Mouse (Mus musculus) limb, embryonic 13.5 days (tissue): ENCODE measurements around the gene Smarce1. TPM values are rescaled to one million over a fixed set of nuclear protein-coding genes. Genes with fewer than 3 reads are reported as not detected.
"Not testable (repeated sequence)": the region's sequence is repeated elsewhere in the genome, so short reads cannot be mapped to it uniquely, and the experiment has no call there.

Experiments used
- ATAC-seq: fragments of 200-750 bp; cut with Nextera tagmentation; 2 replicates; pipeline ENCODE4 v1.8.0; 2017; ENCODE audit warnings: low read depth, moderate number of reproducible peaks, moderate TSS enrichment; ENCODE audit not compliant: low FRiP score
- H3K27ac ChIP-seq: fragments of 300-500 bp; sonication (generic); 2 replicates; pipeline ENCODE4 v1.5.1; 2015; ENCODE audit warnings: inconsistent platforms, mild to moderate bottlenecking, moderate library complexity
- H3K27me3 ChIP-seq: fragments of 300-500 bp; sonication (generic); 2 replicates; pipeline ENCODE4 v1.6.1; 2015; ENCODE audit warnings: mild to moderate bottlenecking, inconsistent platforms
- H3K36me3 ChIP-seq: fragments of 300-500 bp; sonication (generic); 2 replicates; pipeline ENCODE4 v1.6.1; 2015; ENCODE audit warnings: inconsistent platforms, mild to moderate bottlenecking, moderate library complexity
- H3K4me1 ChIP-seq: fragments of 300-500 bp; sonication (generic); 2 replicates; pipeline ENCODE4 v1.6.1; 2015; ENCODE audit warnings: inconsistent platforms
- H3K4me2 ChIP-seq: fragments of 300-500 bp; sonication (generic); replicated peaks from 2 replicates; pipeline ENCODE4 v1.6.1; 2015; ENCODE audit warnings: inconsistent platforms, mild to moderate bottlenecking, moderate library complexity
- H3K4me3 ChIP-seq: fragments of 300-500 bp; sonication (generic); 2 replicates; pipeline ENCODE4 v1.5.1; 2015; ENCODE audit warnings: moderate library complexity, mild to moderate bottlenecking, inconsistent platforms
- H3K9ac ChIP-seq: fragments of 300-500 bp; sonication (generic); 2 replicates; pipeline ENCODE4 v1.6.1; 2015; ENCODE audit warnings: mild to moderate bottlenecking, inconsistent platforms
- H3K9me3 ChIP-seq: fragments of 300-500 bp; sonication (generic); 2 replicates; pipeline ENCODE4 v1.6.1; 2016; ENCODE audit warnings: inconsistent platforms
- WGBS: fragments of 180-500 bp; shearing (Covaris S2); methylation state at CpG from one replicate; pipeline ENCODE4 v1.1.7; 2015; 5-methylcytosine and 5-hydroxymethylcytosine counted together
- polyA plus RNA-seq: library from polyadenylated mRNA; unstranded; fragments of >200 nt; fragmentation: Nextera tagmentation; extraction: Ambion mirVana; gene quantifications from 2 replicates; pipeline ENCODE4 v1.2.1, GENCODE M21; 2015

The Smarce1 gene
- polyA plus RNA-seq, 1 experiment from 2014 or later = 327 TPM

GRCm38 (mm10) chr11:99250241-99250640 is 19.4 kb upstream of the Smarce1 start:
- no peak overlapping the region for H3K9ac ChIP-seq
- WGBS = 59% methylated on average over 5 of the region's 5 CpGs
- no peak overlapping the region for H3K4me2 ChIP-seq
- ATAC-seq = no peak
- H3K27me3 ChIP-seq = no peaks in the 10 kb centered on the region
- peak overlapping the region; percentile 15; the same call in 1 of the 2 replicates for H3K27ac ChIP-seq
- H3K36me3 ChIP-seq = no peaks in the 10 kb centered on the region
- no peaks in the 10 kb centered on the region for H3K9me3 ChIP-seq
- H3K4me1 ChIP-seq = no peaks in the 10 kb centered on the region
- H3K4me3 ChIP-seq = no peak overlapping the region

GRCm38 (mm10) chr11:99249115-99249514 is 18.3 kb upstream of the Smarce1 start:
- H3K9ac ChIP-seq = no peak overlapping the region
- H3K4me3 ChIP-seq = no peak overlapping the region
- 61% methylated on average over 4 of the region's 4 CpGs for WGBS
- H3K36me3 ChIP-seq = no peaks in the 10 kb centered on the region
- H3K27ac ChIP-seq = no peak overlapping the region
- no peak overlapping the region for H3K4me2 ChIP-seq
- no peaks in the 10 kb centered on the region for H3K27me3 ChIP-seq
- no peak for ATAC-seq
- H3K9me3 ChIP-seq = no peaks in the 10 kb centered on the region
- H3K4me1 ChIP-seq = peaks cover under 1% of the 10 kb centered on the region; the same call in 1 of the 2 replicates

DNA sequence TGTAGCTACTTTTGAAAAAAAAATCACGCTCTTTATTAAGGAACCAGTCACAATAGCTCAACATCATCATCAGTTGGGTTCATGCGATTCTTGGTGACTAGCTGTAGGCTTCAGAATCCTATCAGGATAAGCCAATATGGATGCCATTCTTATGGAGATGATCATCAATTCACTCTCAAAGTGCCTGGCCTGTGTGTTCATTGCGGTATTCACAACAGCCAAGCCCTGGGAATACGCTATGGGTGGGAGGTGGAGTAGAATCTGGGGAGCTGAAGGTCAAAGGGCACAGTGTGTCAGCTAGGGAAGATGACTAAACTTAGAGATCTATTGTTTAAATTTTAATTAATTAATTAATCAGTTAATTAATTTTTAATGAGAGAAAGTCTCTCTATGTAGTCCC is 17.1 kb upstream of the Smarce1 start:
- H3K4me2 ChIP-seq = no peak overlapping the region
- H3K36me3 ChIP-seq = no peaks in the 10 kb centered on the region
- no peak overlapping the region for H3K4me3 ChIP-seq
- H3K9me3 ChIP-seq = no peaks in the 10 kb centered on the region
- peaks cover 6% of the 10 kb centered on the region for H3K4me1 ChIP-seq
- no peak overlapping the region for H3K27ac ChIP-seq
- no peaks in the 10 kb centered on the region for H3K27me3 ChIP-seq
- 92% methylated on average over 4 of the region's 4 CpGs for WGBS
- ATAC-seq = no peak
- H3K9ac ChIP-seq = no peak overlapping the region

- not testable (repeated sequence) for H3K36me3 ChIP-seq, ATAC-seq, H3K4me2 ChIP-seq, H3K27me3 ChIP-seq, H3K4me3 ChIP-seq, H3K4me1 ChIP-seq, H3K9me3 ChIP-seq, H3K9ac ChIP-seq, H3K27ac ChIP-seq
- WGBS = 49% methylated on average over 3 of the region's 3 CpGs
These were observed 13.7 kb upstream of the Smarce1 start for GRCm38 (mm10) chr11:99244519-99244918.

DNA sequence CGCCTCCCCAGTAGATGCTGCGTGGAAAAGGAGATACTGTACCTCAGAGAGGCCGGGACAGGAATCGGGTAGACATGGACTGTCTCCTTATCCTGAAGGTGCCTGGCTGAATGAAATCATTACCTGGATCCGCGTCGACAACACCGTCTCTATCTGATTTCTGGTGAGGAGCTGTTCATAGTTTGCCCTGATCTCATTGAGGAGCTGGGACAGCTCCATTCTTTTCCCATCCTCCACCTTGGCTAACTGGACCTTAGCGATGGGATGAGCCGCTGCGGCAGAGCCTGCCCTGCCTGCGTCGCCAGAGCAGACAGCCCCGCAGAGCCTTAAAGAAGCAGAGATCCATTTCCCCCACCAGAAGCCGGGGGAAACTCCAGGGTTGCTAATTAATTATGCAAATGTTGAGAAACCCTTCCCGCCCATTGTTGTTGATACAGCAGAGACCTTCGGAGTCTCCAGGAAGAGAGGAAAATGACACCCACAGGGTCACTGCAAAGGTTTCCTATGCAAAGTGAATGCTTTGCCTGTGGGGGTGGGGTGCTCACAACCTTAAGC is 13.1 kb upstream of the Smarce1 start, which contains the start of gene Krt222:
Gene Krt222, minus strand, starts transcription at position 266 of the 555 bp plus-strand sequence.
- H3K4me3 ChIP-seq = peak within 1 kb of the TSS; percentile 27
- no peak for ATAC-seq
- H3K4me2 ChIP-seq = peak within 1 kb of the TSS; percentile 57
- H3K4me1 ChIP-seq = peaks cover 6% of the 10 kb centered on the region
- 4% methylated on average over 17 of the region's 17 CpGs for WGBS
- no peak within 1 kb of the TSS for H3K27ac ChIP-seq
- no peaks in the 10 kb centered on the region for H3K36me3 ChIP-seq
- H3K9me3 ChIP-seq = no peaks in the 10 kb centered on the region
- peak within 1 kb of the TSS; percentile 56 for H3K9ac ChIP-seq
- no peaks in the 10 kb centered on the region for H3K27me3 ChIP-seq

- H3K9ac ChIP-seq = peak overlapping the region; percentile 56; the same call in 1 of the 2 replicates
- no peak for ATAC-seq
- no peaks in the 10 kb centered on the region for H3K27me3 ChIP-seq
- no peaks in the 10 kb centered on the region for H3K36me3 ChIP-seq
- H3K27ac ChIP-seq = no peak overlapping the region
- H3K4me2 ChIP-seq = peak overlapping the region; percentile 57
- H3K4me1 ChIP-seq = peaks cover 9% of the 10 kb centered on the region
- peak overlapping the region; percentile 27 for H3K4me3 ChIP-seq
- H3K9me3 ChIP-seq = no peaks in the 10 kb centered on the region
- 32% methylated on average over 3 of the region's 3 CpGs for WGBS
These were observed 12.5 kb upstream of the Smarce1 start for GRCm38 (mm10) chr11:99243200-99243819.

DNA sequence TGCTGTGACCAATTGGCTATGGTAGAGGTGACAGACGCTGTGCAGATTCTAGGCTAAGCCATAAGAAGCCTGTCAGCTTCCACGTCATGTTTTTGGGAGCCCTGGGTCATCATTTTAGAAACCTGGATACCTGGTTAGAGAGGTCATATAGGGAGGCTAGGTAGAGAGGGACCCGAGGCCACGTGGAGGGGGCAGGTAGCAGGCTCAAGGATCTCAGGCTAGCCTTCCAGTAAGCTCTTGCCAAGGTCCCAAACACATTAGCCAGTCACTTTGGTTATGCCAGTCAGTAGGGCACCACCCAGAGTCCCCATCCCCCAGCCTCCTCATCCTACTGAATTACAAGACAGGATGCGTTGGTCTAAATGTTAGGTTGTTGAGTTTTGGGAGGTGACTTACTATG is 11.2 kb upstream of the Smarce1 start:
- H3K4me1 ChIP-seq = peaks cover 9% of the 10 kb centered on the region
- no peak for ATAC-seq
- H3K36me3 ChIP-seq = no peaks in the 10 kb centered on the region
- no peak overlapping the region for H3K9ac ChIP-seq
- H3K9me3 ChIP-seq = no peaks in the 10 kb centered on the region
- no peak overlapping the region for H3K27ac ChIP-seq
- 74% methylated on average over 5 of the region's 5 CpGs for WGBS
- H3K27me3 ChIP-seq = no peaks in the 10 kb centered on the region
- no peak overlapping the region for H3K4me2 ChIP-seq
- H3K4me3 ChIP-seq = no peak overlapping the region

DNA sequence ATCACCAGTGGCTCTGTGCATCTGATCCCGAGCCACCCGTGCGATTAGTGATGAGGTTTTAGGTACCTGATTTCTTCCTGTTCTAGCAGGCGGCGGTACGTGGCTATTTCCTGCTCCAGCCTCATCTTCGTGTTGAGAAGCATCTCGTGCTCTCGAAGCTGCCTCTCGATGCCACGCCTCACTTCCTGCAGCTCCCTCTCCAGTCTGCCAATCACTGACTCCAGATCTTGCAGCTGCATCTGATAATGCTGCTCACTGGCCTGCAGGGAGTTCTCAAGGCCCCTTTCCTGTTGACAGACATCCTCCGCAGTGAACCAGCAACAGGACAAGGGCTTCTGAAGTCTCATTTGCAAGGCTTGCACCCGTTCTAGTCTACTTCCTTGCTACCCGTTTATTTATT is 7.7 kb upstream of the Smarce1 start:
- H3K27ac ChIP-seq = no peak overlapping the region

DNA sequence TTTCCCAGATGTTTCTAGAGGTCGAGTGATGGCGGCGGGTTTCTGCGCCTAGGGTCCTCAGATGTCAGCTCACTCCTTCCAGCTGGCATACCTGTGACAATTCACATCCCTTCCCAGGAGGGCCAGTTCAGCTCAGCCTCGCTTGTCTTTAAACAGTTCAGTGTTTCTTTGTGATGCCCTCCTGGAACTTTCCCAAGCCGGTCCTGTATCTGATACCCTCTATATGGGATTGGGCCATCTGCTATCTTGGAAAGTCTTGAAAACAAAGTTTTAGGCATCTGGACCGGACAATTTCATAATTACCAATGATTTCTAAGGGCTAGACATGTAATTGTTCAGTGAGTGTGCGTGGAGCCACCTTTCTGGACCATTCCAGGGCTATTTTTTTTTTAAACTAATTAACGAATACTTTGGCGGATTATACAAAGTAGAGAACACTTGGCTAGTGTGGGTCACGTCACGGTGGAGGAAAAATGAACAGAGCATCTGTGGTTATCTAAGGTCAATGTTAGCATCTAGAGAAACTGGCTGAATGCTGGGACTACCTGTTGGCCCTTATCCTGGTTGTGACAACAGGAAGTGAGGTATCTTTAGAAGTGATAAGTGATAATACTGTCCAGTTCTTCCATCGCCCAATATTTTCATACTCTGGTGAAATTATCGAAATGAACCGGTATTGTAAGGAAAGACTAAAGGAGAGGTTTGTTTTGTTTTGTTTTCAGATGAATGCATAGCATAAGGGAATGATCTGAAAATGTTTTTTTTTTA is 416 bp upstream of the Smarce1 start:
- 21% methylated on average over 15 of the region's 15 CpGs for WGBS
- peaks cover 17% of the 10 kb centered on the region for H3K36me3 ChIP-seq
- H3K4me2 ChIP-seq = peak overlapping the region; percentile 78
- H3K27ac ChIP-seq = peak overlapping the region; percentile 99
- no peaks in the 10 kb centered on the region for H3K27me3 ChIP-seq
- peaks cover 25% of the 10 kb centered on the region for H3K4me1 ChIP-seq
- H3K9me3 ChIP-seq = no peaks in the 10 kb centered on the region
- peak overlapping the region; percentile 82 for H3K4me3 ChIP-seq
- no peak; the same call in 1 of the 2 replicates for ATAC-seq
- peak overlapping the region; percentile 99 for H3K9ac ChIP-seq

More for the DNA sequence above, 7.7 kb upstream of the Smarce1 start:
- Histone ChIP-seq H3K4me2 (no peak overlapping the region), H3K36me3 (no peaks in the 10 kb centered on the region), H3K4me1 (0 out of 2 replicates have a peak, but pooled peaks cover 3% of the 10 kb centered on the region), H3K9ac (no peak overlapping the region), H3K9me3 (no peaks in the 10 kb centered on the region), H3K27me3 (no peaks in the 10 kb centered on the region), H3K4me3 (no peak overlapping the region)
- ATAC-seq = no peak
- WGBS = 54% methylated on average over 14 of the region's 14 CpGs

DNA sequence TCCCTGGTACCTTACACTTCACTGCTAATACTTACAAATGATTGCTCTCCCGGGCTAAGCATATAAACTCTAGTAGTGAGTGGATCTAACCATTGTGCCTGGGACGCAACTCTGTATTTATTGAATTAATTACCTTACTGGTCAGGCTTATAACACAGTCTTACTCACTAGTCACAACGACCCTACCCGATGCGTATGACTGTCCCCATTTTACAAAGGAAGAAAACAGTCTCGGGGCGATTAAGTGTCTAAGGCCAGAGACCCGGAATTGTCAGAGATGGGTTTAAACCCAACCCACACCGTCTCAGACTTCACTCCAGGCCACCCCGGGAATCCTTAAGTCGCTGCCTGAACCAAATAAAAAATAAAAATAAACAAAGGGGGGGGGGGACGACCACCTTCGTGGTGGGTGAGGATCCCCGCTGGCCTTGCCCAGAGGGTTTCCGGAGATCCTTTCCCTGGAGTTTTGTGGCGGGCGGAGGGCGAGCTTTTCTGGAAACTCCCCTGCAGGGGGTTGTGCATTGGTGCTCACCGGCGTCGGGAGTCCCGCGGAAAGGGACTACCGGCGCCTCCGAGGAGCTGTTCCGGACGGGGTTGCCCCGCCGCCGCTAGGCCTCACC is 1.1 kb downstream of the Smarce1 start:
- Histone ChIP-seq H3K27me3 (no peaks in the 10 kb centered on the region), H3K4me3 (peak overlapping the region; percentile 82), H3K9me3 (no peaks in the 10 kb centered on the region), H3K9ac (peak overlapping the region; percentile 99), H3K27ac (peak overlapping the region; percentile 99), H3K4me1 (peaks cover 28% of the 10 kb centered on the region), H3K36me3 (peaks cover 30% of the 10 kb centered on the region), H3K4me2 (peak overlapping the region; percentile 78)
- 0% methylated on average over 29 of the region's 31 CpGs for WGBS
- 0 out of 2 replicates have a peak, but pooled peaks have one; percentile 13 for ATAC-seq

- Histone ChIP-seq H3K36me3 (peaks cover 58% of the 10 kb centered on the region), H3K9me3 (no peaks in the 10 kb centered on the region), H3K27ac (no peak overlapping the region), H3K9ac (no peak overlapping the region), H3K4me1 (peaks cover 27% of the 10 kb centered on the region), H3K27me3 (no peaks in the 10 kb centered on the region), H3K4me3 (no peak overlapping the region), H3K4me2 (no peak overlapping the region)
- WGBS = 83% methylated on average over 5 of the region's 5 CpGs
- ATAC-seq = no peak
These were observed 4.5 kb downstream of the Smarce1 start for GRCm38 (mm10) chr11:99226298-99226697.

GRCm38 (mm10) chr11:99223310-99223709 is 7.5 kb downstream of the Smarce1 start:
- WGBS = 87% methylated on average over 5 of the region's 5 CpGs
- no peak for ATAC-seq
- H3K27ac ChIP-seq = no peak overlapping the region
- peaks cover 82% of the 10 kb centered on the region for H3K36me3 ChIP-seq
- no peak overlapping the region for H3K4me3 ChIP-seq
- no peaks in the 10 kb centered on the region for H3K9me3 ChIP-seq
- H3K4me1 ChIP-seq = peaks cover 18% of the 10 kb centered on the region
- no peak overlapping the region for H3K9ac ChIP-seq
- H3K4me2 ChIP-seq = no peak overlapping the region
- H3K27me3 ChIP-seq = no peaks in the 10 kb centered on the region
